Mouse (Mus musculus) embryonic facial prominence, embryonic 13.5 days (tissue): ENCODE measurements at regions not wholly inside any gene's neighbourhood (a gene's known extent, or its start where the extent isn't known, plus 50 kb on each side); places are given as distances from the start of the nearest gene placed in this dataset.

ENCODE experiments used
- ATAC-seq: fragments of 200-750 bp; cut with Nextera tagmentation; 2 replicates; pipeline ENCODE4 v1.8.0; 2017; ENCODE audit warnings: low read depth; ENCODE audit not compliant: insufficient number of reproducible peaks, insufficient read depth, low FRiP score, low TSS enrichment
- H3K27ac ChIP-seq: fragments of 300-500 bp; sonication (generic); 2 replicates; pipeline ENCODE4 v1.5.1; 2015; ENCODE audit warnings: moderate library complexity, mild to moderate bottlenecking, inconsistent platforms
- H3K27me3 ChIP-seq: fragments of 300-500 bp; sonication (generic); 2 replicates; pipeline ENCODE4 v1.6.1; 2015; ENCODE audit warnings: mild to moderate bottlenecking, inconsistent platforms
- H3K36me3 ChIP-seq: fragments of 300-500 bp; sonication (generic); 2 replicates; pipeline ENCODE4 v1.6.1; 2015; ENCODE audit warnings: mild to moderate bottlenecking, inconsistent platforms
- H3K4me1 ChIP-seq: fragments of 300-500 bp; sonication (generic); 2 replicates; pipeline ENCODE4 v1.6.1; 2015; ENCODE audit warnings: inconsistent platforms
- H3K4me2 ChIP-seq: fragments of 300-500 bp; sonication (generic); 2 replicates; pipeline ENCODE4 v1.6.1; 2015; ENCODE audit warnings: moderate library complexity, mild to moderate bottlenecking, inconsistent platforms
- H3K4me3 ChIP-seq: fragments of 300-500 bp; sonication (generic); 2 replicates; pipeline ENCODE4 v1.5.1; 2015; ENCODE audit warnings: mild to moderate bottlenecking, inconsistent platforms
- H3K9ac ChIP-seq: fragments of 300-500 bp; sonication (generic); 2 replicates; pipeline ENCODE4 v1.6.1; 2015; ENCODE audit warnings: mild to moderate bottlenecking, inconsistent platforms
- H3K9me3 ChIP-seq: fragments of 300-500 bp; sonication (generic); 2 replicates; pipeline ENCODE4 v1.6.1; 2016; ENCODE audit warnings: inconsistent platforms
- WGBS: fragments of 180-500 bp; shearing (Covaris S2); methylation state at CpG from one replicate; pipeline ENCODE4 v1.1.7; 2015; ENCODE audit warnings: mixed read lengths; 5-methylcytosine and 5-hydroxymethylcytosine counted together

DNA sequence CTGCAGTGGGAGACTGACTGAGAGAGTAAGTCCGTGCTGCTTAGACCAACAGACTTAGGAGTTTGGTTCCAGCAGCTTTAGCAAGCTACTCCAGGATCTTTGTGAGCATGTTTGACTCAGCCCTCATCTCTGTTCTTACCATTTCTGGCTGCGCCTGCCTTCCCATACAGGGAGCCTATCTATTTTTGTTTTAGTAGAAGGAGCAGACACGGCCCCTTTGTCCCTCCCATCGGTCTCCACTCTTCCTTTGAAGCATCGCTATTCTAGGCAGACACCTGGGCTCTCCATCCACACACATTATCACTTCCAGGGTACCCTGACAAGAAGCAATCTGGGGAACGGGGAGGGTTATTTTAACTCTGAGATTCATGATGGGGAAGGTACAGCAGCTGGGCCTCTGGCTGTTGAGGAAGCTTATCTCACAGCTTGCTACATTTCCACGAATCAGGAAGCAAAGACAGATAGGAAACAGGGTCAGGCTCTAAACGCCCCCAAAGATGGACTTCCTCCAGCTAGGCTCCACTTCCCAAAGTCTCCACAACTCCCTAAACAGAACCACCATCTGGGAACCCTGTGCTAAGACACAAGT is 203.0 kb upstream of the Nsun2 start:
- WGBS: 79% methylated on average over 8 of the region's 8 CpGs
- no peak overlapping the region for H3K27ac ChIP-seq
- H3K4me3 ChIP-seq: no peak overlapping the region
- no peaks in the 10 kb centered on the region for H3K27me3 ChIP-seq
- H3K4me2 ChIP-seq: no peak overlapping the region
- no peak for ATAC-seq
- no peaks in the 10 kb centered on the region for H3K9me3 ChIP-seq
- no peak overlapping the region for H3K9ac ChIP-seq
- no peaks in the 10 kb centered on the region for H3K36me3 ChIP-seq
- no peaks in the 10 kb centered on the region for H3K4me1 ChIP-seq

DNA sequence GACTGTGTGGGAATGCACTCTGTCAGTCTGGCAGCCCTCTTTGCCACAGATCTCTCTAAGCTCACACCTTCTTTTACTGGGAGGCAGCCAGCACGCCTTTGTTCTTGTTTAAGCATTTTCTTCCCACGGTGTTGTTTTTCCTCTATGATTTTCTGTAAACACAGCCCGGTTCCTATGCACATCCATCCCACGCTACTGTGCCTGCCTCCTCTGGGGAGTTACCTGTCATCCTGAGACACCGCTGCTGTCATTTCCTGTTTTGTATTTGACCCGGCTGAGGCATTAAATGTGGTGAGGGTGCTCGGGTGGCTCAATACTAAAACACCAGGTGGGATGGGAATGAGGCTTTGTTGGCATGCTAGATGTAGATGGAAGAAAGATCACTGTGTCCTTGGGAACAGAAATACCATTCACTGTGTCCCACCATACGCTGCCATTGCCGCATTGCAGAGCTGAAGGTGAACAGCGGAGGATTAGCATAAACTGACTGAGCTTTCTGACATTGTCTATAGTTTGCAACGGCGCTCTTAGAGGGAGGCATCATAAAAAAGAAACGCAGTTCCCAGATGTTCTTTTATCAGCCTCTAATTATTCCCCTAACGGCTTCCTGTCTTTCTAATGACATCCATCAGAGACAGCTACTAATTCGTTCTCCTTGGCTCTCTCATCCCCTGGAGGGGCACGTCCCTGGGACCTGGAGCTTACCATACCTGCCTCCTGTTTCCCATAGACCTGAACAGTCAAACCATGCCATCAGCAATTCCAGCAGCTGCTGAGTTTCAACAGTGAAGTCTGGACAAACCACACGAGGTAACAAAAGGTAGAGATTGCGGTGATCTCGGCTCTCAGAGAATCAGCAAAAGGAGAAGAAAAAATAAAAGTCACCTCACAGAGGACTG is 201.8 kb upstream of the Nsun2 start:
- H3K27me3 ChIP-seq: no peaks in the 10 kb centered on the region
- no peaks in the 10 kb centered on the region for H3K4me1 ChIP-seq
- ATAC-seq: no peak
- H3K36me3 ChIP-seq: no peaks in the 10 kb centered on the region
- 64% methylated on average over 19 of the region's 19 CpGs for WGBS
- no peak overlapping the region for H3K9ac ChIP-seq
- H3K4me2 ChIP-seq: no peak overlapping the region
- no peak overlapping the region for H3K4me3 ChIP-seq
- H3K9me3 ChIP-seq: no peaks in the 10 kb centered on the region
- no peak overlapping the region for H3K27ac ChIP-seq

DNA sequence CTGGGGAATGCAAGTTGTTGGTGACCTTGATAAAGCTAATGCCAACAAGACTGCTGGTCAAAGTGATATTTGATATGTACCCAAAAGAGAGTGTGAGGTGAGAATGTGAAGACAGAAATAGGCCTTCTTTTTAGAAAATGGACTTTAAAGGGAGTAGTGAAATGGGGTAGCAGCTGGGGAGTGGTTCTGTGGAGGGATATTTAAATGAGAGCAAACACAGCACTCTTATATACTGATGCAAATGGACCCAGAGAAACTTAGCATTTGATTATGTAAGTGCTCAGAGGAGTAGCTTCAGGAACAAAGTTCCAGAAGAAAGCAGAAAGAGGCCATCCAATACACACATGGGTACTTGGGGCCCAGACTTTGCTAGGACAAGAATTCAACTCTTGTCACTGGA is 189.7 kb upstream of the Nsun2 start:
- H3K4me1 ChIP-seq: no peaks in the 10 kb centered on the region
- no peaks in the 10 kb centered on the region; the same call in 1 of the 2 replicates for H3K9me3 ChIP-seq
- H3K27me3 ChIP-seq: no peaks in the 10 kb centered on the region
- H3K9ac ChIP-seq: no peak overlapping the region
- no peak for ATAC-seq
- H3K4me3 ChIP-seq: no peak overlapping the region
- H3K27ac ChIP-seq: no peak overlapping the region
- no peaks in the 10 kb centered on the region for H3K36me3 ChIP-seq
- no peak overlapping the region for H3K4me2 ChIP-seq

DNA sequence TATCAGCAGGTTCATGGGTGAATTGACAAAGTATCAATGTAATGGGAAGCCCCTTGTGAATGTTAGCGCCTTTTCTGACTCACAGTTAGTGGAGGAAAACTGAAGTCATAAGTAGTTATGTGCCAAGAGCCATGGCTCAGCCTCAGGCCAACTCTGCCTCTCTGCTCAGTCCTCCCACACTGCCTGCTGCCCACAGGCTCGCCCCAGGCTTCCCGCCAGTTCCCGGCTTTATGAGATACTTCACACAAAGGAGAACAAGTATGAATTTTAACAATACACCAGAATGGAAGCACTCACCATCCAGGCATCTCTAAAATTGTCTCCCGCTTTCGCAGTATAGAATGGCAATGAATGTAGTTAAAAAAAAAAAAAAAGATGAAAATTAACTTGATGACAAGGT is 176.1 kb upstream of the Nsun2 start:
- Histone ChIP-seq H3K9ac (no peak overlapping the region), H3K36me3 (no peaks in the 10 kb centered on the region), H3K4me1 (no peaks in the 10 kb centered on the region), H3K27ac (no peak overlapping the region), H3K4me3 (no peak overlapping the region), H3K4me2 (no peak overlapping the region), H3K27me3 (no peaks in the 10 kb centered on the region), H3K9me3 (no peaks in the 10 kb centered on the region)
- ATAC-seq: no peak
- WGBS: 90% methylated on average over 6 of the region's 6 CpGs

DNA sequence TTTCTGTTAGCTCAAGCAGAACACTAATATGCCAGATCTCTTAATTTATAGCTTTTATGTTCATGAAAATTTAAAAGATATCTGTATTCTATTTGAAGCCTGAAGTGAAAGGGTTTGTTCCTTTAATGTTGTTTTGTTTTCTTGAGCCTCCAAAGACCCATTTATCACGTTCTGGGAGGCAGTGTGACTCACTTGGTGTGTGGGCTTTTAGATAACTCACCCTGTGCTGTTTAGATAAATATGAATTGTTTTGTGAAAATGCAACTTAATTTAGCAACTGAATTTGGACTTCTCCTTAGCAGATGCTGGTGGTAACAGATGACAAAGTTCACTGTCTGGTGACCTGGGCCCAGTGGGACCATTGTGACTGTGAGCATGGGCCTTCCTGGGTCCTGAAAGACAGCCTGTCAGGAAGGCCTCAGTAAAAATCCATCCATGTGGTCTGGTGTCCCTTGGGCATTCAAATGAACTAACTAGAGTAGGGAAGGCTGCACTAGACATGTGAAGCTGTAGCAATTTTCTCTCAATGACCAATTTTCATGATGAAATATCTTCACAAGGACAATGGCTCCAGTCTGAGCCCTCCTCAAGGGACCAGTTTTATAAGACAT is 167.6 kb upstream of the Nsun2 start:
- no peak overlapping the region for H3K9ac ChIP-seq
- no peaks in the 10 kb centered on the region for H3K4me1 ChIP-seq
- no peak overlapping the region for H3K27ac ChIP-seq
- 62% methylated on average over 1 of the region's 1 CpGs for WGBS
- H3K4me2 ChIP-seq: no peak overlapping the region
- no peaks in the 10 kb centered on the region for H3K27me3 ChIP-seq
- ATAC-seq: no peak
- no peaks in the 10 kb centered on the region for H3K36me3 ChIP-seq
- H3K4me3 ChIP-seq: no peak overlapping the region
- peaks cover 3% of the 10 kb centered on the region; the same call in 1 of the 2 replicates for H3K9me3 ChIP-seq

DNA sequence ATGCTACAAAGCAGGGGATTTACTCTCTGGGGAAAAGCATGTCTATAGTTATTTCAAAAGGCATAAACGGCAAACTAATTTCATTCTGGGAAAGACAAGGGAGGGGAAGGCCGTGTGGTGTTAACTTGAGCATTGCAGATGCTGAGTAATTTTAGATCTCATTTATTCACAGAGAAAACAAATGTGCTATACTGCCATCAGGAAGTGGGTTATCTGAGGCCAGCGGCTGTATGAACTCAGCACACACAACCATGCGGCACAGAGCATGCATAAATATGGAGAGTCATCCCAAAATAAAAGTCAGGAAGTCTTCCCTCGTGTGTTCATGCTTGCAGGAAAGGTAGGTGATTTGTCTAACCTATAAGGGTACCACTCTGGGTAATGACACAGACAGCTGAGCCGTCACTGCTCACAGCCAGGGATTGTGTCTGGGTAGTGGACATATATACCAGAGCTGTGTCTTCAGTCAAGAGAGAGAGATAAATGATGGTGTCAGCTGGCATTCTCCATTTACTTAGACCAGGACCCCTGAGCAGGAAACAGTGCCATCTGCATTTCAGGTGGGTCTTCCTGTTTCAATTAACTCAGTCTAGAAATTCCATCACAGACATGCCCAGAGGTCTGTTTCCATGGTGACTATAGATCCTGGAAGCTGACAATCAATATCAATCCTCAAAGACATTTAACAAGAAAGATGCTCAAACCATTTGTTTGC is 160.3 kb upstream of the Nsun2 start:
- ATAC-seq: no peak
- Histone ChIP-seq H3K4me3 (no peak overlapping the region), H3K4me1 (no peaks in the 10 kb centered on the region), H3K9ac (no peak overlapping the region), H3K27ac (no peak overlapping the region), H3K36me3 (no peaks in the 10 kb centered on the region), H3K9me3 (no peaks in the 10 kb centered on the region), H3K27me3 (no peaks in the 10 kb centered on the region), H3K4me2 (no peak overlapping the region)
- WGBS: 78% methylated on average over 6 of the region's 6 CpGs

DNA sequence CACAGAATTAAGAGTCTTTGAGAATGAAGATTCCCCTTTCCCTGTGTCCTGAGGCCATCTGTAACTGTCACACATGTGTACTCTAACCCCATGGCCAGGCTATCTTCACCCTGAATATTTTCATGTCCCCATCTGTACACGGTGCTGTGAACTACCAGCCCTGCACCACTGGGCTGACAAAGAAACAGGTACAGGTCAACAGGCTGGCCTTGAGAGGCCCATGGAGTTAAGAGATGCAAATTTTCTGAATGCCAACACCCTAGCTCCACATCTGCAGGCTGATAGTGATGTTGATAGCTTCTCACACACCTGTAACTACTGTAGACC is 159.8 kb upstream of the Nsun2 start:
- no peaks in the 10 kb centered on the region for H3K9me3 ChIP-seq
- ATAC-seq: no peak
- no peak overlapping the region for H3K27ac ChIP-seq
- no peaks in the 10 kb centered on the region for H3K4me1 ChIP-seq
- WGBS: 66% methylated on average over 1 of the region's 1 CpGs
- H3K4me3 ChIP-seq: no peak overlapping the region
- H3K4me2 ChIP-seq: no peak overlapping the region
- no peak overlapping the region for H3K9ac ChIP-seq
- H3K36me3 ChIP-seq: no peaks in the 10 kb centered on the region
- no peaks in the 10 kb centered on the region for H3K27me3 ChIP-seq

DNA sequence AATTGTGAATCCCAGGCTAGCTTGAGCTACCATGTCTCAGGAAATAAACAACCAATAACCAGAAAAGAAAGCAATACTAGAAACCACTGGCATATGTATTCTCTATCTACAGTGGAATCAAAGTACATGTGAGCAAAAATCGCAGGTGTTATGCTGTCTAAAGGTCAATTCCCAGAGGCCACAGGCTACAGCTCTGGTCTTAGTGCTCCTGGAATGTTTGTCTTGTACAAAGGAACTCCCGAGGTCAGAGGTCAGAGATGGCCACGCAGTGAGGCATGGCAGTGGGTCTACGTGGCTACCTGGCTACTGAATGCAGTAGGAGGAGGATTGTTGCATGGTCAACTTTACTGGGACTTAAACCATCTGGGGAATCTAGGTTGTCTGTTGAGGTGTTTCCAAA is 153.1 kb upstream of the Nsun2 start:
- Histone ChIP-seq H3K9ac (no peak overlapping the region), H3K27ac (no peak overlapping the region), H3K4me3 (no peak overlapping the region), H3K36me3 (no peaks in the 10 kb centered on the region), H3K4me1 (no peaks in the 10 kb centered on the region), H3K9me3 (no peaks in the 10 kb centered on the region), H3K27me3 (no peaks in the 10 kb centered on the region), H3K4me2 (no peak overlapping the region)
- 62% methylated on average over 4 of the region's 4 CpGs for WGBS
- no peak for ATAC-seq

DNA sequence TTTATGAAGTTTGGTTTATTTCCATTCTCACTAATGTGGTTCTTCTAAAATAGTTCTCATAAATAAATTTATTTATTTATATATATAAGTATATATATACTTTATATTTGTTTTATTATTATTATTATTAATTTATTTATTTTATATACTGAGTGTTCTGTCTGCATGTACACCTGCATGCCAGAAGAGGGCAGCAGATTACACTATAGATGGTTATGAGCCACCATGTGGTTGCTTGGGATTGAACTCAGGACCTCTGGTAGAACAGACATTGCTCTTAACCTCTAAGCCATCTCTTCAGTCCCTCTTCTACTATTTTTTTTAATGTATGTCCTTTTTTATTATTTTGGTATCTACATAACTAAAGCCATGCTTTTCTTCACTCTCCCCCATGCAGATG is 148.8 kb upstream of the Nsun2 start:
- no peaks in the 10 kb centered on the region for H3K36me3 ChIP-seq
- ATAC-seq: no peak
- H3K9ac ChIP-seq: no peak overlapping the region
- H3K27me3 ChIP-seq: no peaks in the 10 kb centered on the region
- H3K27ac ChIP-seq: no peak overlapping the region
- H3K4me3 ChIP-seq: no peak overlapping the region
- H3K4me1 ChIP-seq: no peaks in the 10 kb centered on the region
- H3K9me3 ChIP-seq: no peaks in the 10 kb centered on the region
- H3K4me2 ChIP-seq: no peak overlapping the region

DNA sequence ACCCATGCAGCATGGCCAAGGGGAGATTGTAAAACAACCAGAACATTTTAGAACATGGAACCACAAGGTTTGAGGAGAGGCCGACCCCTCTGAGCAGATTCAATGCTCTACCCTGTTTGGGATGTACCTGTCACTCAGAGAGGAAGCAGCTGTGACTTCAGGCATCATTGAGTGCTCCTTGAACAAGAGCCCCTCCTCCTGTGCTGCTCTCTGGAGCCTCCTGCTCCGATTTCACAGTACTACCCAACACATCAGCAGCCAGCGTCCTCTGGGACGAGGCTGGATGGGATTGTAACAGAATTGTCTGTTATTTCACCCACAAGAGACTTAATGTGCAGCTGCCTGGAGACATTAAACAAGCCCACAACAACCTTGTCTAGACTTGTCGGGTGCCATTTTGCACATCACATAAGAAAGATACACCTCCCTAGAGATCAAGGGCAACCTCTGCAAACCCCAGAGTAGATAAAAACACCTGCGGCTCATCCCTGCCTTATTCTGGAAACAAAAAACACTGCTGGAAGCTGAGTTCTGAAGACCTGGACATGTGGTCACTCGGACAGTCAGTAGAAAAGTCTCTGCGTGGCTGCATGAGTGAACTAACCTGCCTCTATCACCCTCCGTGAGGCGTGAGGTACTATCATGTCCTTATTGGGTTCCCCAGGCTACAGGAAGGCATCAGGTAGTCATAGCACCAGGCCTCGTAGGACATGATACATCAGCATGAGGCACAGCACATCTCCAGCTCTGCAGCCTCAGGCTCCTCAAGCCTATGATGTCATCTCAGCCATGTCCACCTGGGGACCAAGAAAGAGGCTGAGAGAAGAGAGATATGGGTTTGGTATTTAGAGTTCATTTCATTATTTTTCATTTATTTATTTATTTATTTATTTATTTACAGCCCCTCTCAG is 140.4 kb upstream of the Nsun2 start:
- H3K4me2 ChIP-seq: no peak overlapping the region
- 71% methylated on average over 11 of the region's 11 CpGs for WGBS
- ATAC-seq: no peak
- H3K9ac ChIP-seq: no peak overlapping the region
- no peaks in the 10 kb centered on the region for H3K9me3 ChIP-seq
- no peaks in the 10 kb centered on the region for H3K36me3 ChIP-seq
- H3K4me1 ChIP-seq: no peaks in the 10 kb centered on the region
- no peak overlapping the region for H3K27ac ChIP-seq
- H3K4me3 ChIP-seq: no peak overlapping the region
- H3K27me3 ChIP-seq: no peaks in the 10 kb centered on the region

DNA sequence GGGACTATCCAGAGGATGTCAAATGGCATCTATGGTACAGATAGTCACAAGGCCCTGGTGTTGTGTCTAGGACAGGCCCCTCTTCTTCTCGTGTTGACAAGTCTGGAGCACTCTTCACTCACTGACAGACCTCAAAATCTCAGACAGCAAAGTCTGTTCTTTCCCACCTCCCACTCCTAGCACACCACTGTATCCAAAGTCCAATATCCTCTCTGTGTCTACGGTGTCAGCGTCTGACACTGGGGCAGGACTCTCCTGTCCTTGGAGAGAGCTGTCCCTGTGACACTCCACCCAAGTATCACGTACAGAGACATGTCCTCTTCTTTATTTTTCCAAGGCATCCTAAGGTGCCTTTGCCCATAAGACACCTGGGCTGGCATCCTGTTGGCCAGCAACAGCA is 139.0 kb upstream of the Nsun2 start:
- WGBS: 79% methylated on average over 4 of the region's 4 CpGs
- no peak for ATAC-seq
- Histone ChIP-seq H3K4me2 (no peak overlapping the region), H3K4me1 (no peaks in the 10 kb centered on the region), H3K27me3 (no peaks in the 10 kb centered on the region), H3K9ac (no peak overlapping the region), H3K9me3 (no peaks in the 10 kb centered on the region), H3K36me3 (no peaks in the 10 kb centered on the region), H3K27ac (no peak overlapping the region), H3K4me3 (no peak overlapping the region)
